Mouse (Mus musculus) embryonic facial prominence, embryonic 11.5 days (tissue): ENCODE measurements around the gene Smim8. TPM values are rescaled to one million over a fixed set of nuclear protein-coding genes. Genes with fewer than 3 reads are reported as not detected.
A peak's percentile ranks its signal among the peaks of the same experiment; 100 is the strongest.

Experiments used
- ATAC-seq: fragments of 200-750 bp; cut with Nextera tagmentation; replicated peaks from 2 replicates; pipeline ENCODE4 v1.8.0; 2017; ENCODE audit warnings: low read depth; ENCODE audit not compliant: insufficient number of reproducible peaks, low FRiP score, low TSS enrichment
- DNase-seq: peaks from one replicate; pipeline ENCODE4 v3.0.0-alpha.2; 2015; ENCODE audit warnings: low spot score
- H3K27ac ChIP-seq: fragments of 300-500 bp; sonication (generic); replicated peaks from 2 replicates; pipeline ENCODE4 v1.5.1; 2014; ENCODE audit warnings: mild to moderate bottlenecking, low read depth, low read length, control low read depth
- H3K27me3 ChIP-seq: fragments of 300-500 bp; sonication (generic); 2 replicates; pipeline ENCODE4 v1.6.1; 2014; ENCODE audit warnings: mild to moderate bottlenecking, low read length, moderate library complexity, mixed read lengths; ENCODE audit not compliant: control insufficient read depth, insufficient read depth
- H3K36me3 ChIP-seq: fragments of 300-500 bp; sonication (generic); replicated peaks from 2 replicates; pipeline ENCODE4 v1.6.1; 2014; ENCODE audit warnings: low read depth, mild to moderate bottlenecking, low read length, moderate library complexity, mixed read lengths; ENCODE audit not compliant: control insufficient read depth, insufficient read depth
- H3K4me1 ChIP-seq: fragments of 300-500 bp; sonication (generic); 2 replicates; pipeline ENCODE4 v1.6.1; 2014; ENCODE audit warnings: low read length, mixed read lengths; ENCODE audit not compliant: control insufficient read depth, insufficient read depth
- H3K4me2 ChIP-seq: fragments of 300-500 bp; sonication (generic); 2 replicates; pipeline ENCODE4 v1.6.1; 2014; ENCODE audit warnings: low read depth, mild to moderate bottlenecking, control low read depth, low read length, moderate library complexity
- H3K4me3 ChIP-seq: fragments of 300-500 bp; sonication (generic); 2 replicates; pipeline ENCODE4 v1.5.1; 2014; ENCODE audit warnings: low read depth, low read length, control low read depth
- H3K9ac ChIP-seq: fragments of 300-500 bp; sonication (generic); replicated peaks from 2 replicates; pipeline ENCODE4 v1.6.1; 2014; ENCODE audit warnings: mild to moderate bottlenecking, control low read depth, low read length
- H3K9me3 ChIP-seq: fragments of 300-500 bp; sonication (generic); replicated peaks from 2 replicates; pipeline ENCODE4 v1.6.1; 2016; ENCODE audit warnings: mild to moderate bottlenecking, low read length, inconsistent platforms, mixed read lengths; ENCODE audit not compliant: control insufficient read depth
- WGBS: fragments of 180-500 bp; shearing (Covaris S2); extraction: QIAGEN DNeasy Blood & Tissue Kit; methylation state at CpG from one replicate; pipeline ENCODE4 v1.1.7; 2014; 5-methylcytosine and 5-hydroxymethylcytosine counted together
- polyA plus RNA-seq: library from polyadenylated mRNA; unstranded; fragments of >200 nt; fragmentation: Nextera tagmentation; extraction: Ambion mirVana; gene quantifications from 2 replicates; pipeline ENCODE4 v1.2.1, GENCODE M21; 2014

The Smim8 gene
- polyA plus RNA-seq, 1 experiment from 2014 or later: 54.7 TPM

DNA sequence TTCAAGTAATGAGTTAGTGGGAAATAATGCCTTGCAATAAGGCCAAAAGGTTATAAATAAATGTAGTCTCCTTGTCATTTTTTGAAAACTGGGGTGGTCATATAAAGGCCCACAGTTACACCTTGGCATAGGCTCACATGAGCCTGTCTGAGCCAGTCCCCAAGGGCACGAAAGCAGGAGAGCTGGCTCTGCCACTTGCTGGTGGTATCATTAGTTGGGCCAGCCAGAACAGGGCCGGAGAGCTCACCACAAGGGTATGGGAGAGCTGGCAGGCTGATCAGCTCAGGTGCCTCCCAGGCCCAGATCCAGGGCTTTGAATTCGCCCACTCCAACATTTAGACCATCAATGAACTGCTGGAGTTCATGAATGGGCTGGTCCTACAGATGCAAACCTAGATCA is 8.3 kb upstream of the Smim8 start:
- WGBS: 82% methylated on average over 3 of the region's 3 CpGs
- no peaks in the 10 kb centered on the region for H3K4me1 ChIP-seq
- ATAC-seq: no peak

DNA sequence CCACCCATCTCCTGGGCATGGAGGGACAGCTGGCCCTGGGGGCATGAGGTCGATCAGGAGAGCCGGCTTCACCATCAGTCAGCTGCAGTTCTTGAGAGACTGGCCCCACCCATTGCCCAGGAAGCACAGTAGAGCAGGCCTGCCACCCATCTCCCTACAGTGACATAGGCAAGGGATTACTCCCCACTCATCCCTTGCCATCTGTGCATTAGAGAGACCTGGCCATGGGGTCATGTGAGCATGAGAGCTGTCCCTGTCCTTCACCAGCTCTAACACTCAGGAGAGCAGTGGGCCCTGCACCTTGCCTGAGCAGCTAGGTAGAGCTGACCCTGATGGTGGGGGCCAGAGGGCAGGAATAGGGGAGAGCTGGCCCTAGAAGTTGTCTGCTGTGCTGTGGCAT is 7.4 kb upstream of the Smim8 start:
- Histone ChIP-seq H3K36me3 (no peaks in the 10 kb centered on the region), H3K4me2 (no peak overlapping the region), H3K9me3 (no peaks in the 10 kb centered on the region), H3K4me1 (no peaks in the 10 kb centered on the region), H3K4me3 (no peak overlapping the region), H3K9ac (no peak overlapping the region), H3K27me3 (no peaks in the 10 kb centered on the region), H3K27ac (no peak overlapping the region)
- no peak for DNase-seq
- ATAC-seq: no peak
- 62% methylated on average over 2 of the region's 2 CpGs for WGBS

More for the DNA sequence above, 8.3 kb upstream of the Smim8 start:
- H3K9me3 ChIP-seq: no peaks in the 10 kb centered on the region
- no peak overlapping the region for H3K4me2 ChIP-seq
- no peak for DNase-seq
- H3K9ac ChIP-seq: no peak overlapping the region
- no peak overlapping the region for H3K27ac ChIP-seq
- no peak overlapping the region for H3K4me3 ChIP-seq
- H3K36me3 ChIP-seq: no peaks in the 10 kb centered on the region
- H3K27me3 ChIP-seq: no peaks in the 10 kb centered on the region

DNA sequence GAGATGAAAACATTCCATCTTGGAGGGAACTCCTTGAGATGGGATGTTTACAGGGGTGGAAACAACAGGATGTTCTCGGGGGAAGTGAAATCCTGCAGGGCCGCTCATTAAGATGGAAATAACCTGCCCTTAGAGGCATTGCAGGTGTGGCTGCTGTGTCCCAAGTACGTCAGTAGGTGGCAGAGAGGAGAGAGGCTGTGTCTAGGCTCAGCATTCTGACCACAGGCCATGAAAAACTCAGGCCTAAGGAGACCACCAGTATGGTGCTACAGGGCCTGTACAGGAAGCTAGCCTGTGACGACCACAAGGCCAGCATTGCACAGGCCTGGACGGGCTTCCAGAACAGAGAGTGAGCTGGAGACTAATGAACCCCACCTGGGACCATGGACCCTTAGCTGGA is 6.6 kb upstream of the Smim8 start:
- no peaks in the 10 kb centered on the region for H3K4me1 ChIP-seq
- H3K4me2 ChIP-seq: no peak overlapping the region
- peak; percentile 7 for DNase-seq
- H3K9me3 ChIP-seq: no peaks in the 10 kb centered on the region
- H3K4me3 ChIP-seq: no peak overlapping the region
- no peaks in the 10 kb centered on the region for H3K36me3 ChIP-seq
- no peak overlapping the region for H3K27ac ChIP-seq
- ATAC-seq: 0 out of 2 replicates have a peak, but pooled peaks have one; percentile 34
- WGBS: 38% methylated on average over 5 of the region's 5 CpGs
- H3K27me3 ChIP-seq: no peaks in the 10 kb centered on the region
- H3K9ac ChIP-seq: no peak overlapping the region

DNA sequence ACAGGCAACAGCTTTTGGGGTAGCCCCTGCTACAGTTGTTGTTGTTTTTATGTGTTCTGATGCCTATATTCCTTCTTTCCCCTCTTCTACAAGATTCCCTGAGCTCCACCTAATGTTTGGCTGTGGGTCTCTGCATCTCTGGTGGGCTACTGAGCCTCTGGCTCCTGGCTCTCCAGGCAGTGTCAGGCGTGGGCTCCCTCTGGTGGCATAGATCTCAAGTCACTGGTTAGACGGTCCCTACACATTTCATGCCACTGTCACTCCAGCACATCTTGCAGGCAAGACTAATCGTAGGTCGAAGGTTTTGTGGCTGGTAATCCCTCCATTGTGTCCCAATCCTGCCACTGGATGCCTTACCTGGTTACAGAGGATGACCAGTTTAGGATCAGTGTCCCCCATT is 4.5 kb upstream of the Smim8 start:
- Histone ChIP-seq H3K4me2 (no peak overlapping the region), H3K27ac (no peak overlapping the region), H3K27me3 (no peaks in the 10 kb centered on the region), H3K9ac (no peak overlapping the region), H3K9me3 (no peaks in the 10 kb centered on the region), H3K4me3 (no peak overlapping the region), H3K4me1 (no peaks in the 10 kb centered on the region), H3K36me3 (no peaks in the 10 kb centered on the region)
- WGBS: 30% methylated on average over 4 of the region's 4 CpGs
- DNase-seq: peak; percentile 33
- no peak for ATAC-seq

DNA sequence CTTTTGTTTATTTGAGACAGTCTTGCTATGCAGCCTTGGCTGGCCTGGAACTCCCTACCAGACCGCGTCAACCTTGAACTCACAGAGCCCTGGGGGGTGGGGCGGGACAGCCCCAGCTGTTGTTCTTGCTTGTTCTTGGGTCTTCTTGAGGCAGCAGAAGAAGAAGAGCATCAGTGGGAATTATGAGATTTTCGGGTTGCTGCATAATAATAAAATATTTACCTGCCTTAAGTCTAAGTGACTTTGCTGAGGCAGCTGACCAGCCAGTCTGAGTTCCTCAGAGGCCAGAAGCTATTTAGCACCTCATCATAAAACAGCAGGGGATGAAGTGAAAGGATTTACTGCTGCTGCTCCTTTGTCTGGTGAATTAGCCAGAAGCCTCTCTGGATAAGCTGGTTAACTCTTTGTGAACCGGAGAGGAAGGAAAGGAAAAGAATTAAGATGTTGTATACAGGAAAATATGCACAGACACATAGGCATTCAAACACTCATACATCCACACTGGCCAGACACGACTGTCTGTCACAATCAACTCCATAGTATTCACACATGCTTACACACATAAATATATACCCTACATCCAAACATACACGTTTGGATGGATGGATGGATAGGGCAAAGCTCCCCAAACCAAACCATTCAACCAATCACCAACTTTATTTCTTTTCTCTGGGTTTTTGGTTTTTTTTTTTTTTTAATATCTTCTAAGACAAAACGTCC is 6.4 kb downstream of the Smim8 start:
- no peak overlapping the region for H3K27ac ChIP-seq
- H3K27me3 ChIP-seq: no peaks in the 10 kb centered on the region
- ATAC-seq (no peak), DNase-seq (peak; percentile 9)
- 18% methylated on average over 8 of the region's 8 CpGs for WGBS
- H3K9me3 ChIP-seq: no peaks in the 10 kb centered on the region
- no peaks in the 10 kb centered on the region for H3K4me1 ChIP-seq
- H3K36me3 ChIP-seq: no peaks in the 10 kb centered on the region
- no peak overlapping the region for H3K4me2 ChIP-seq
- H3K9ac ChIP-seq: no peak overlapping the region
- H3K4me3 ChIP-seq: no peak overlapping the region

DNA sequence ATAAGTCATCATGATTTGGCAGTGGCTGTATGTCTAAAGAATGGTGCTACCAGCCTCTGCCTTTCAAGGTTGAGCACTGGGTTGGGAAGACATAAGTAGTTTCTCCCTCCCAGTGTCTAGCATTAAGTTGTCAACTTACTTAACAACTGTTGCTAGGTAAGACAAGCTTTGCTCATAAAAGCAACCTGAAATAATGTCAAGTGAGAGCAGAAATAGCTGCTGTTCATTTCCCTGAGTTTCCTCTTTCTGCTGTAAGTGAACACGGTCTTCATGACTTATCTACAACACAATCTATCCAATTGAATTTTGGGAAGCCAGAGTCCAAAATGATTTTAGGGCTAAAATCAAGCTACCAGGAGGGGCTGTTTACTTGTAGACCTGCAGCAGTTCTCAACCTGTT is 22.1 kb downstream of the Smim8 start, which contains the start of gene Gm136:
TSS of gene Gm136 (minus strand) at position 101 of the 400 bp plus-strand sequence.
- Histone ChIP-seq H3K9me3 (no peaks in the 10 kb centered on the region), H3K9ac (no peak within 1 kb of the TSS), H3K27ac (no peak within 1 kb of the TSS), H3K36me3 (no peaks in the 10 kb centered on the region), H3K4me3 (no peak within 1 kb of the TSS), H3K4me2 (no peak within 1 kb of the TSS), H3K27me3 (no peaks in the 10 kb centered on the region), H3K4me1 (no peaks in the 10 kb centered on the region)
- 80% methylated on average over 1 of the region's 1 CpGs for WGBS
- ATAC-seq (no peak), DNase-seq (no peak)

DNA sequence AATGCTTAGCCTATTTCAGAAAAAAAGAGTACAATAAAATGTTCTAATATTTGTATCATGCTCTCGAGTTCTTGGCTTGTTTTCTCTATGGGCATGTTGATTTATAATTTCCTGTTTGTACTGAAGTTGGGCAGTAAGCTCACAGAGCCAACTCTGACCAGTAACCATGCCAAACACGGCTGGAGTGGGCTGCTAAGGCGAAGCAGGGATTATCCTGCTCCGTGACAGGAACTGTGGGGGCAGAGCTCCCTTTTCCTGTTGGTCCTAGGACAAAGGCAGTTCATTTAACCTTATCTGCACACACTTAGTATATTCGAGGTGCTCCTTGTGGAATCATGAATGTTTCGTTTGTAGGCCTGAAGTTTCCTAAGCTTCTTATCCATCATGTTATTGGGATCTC is 29.0 kb downstream of the Smim8 start:
- Histone ChIP-seq H3K4me1 (no peaks in the 10 kb centered on the region), H3K9ac (no peak overlapping the region), H3K27ac (no peak overlapping the region), H3K27me3 (no peaks in the 10 kb centered on the region), H3K4me3 (no peak overlapping the region), H3K9me3 (no peaks in the 10 kb centered on the region), H3K36me3 (no peaks in the 10 kb centered on the region), H3K4me2 (no peak overlapping the region)
- WGBS: 49% methylated on average over 6 of the region's 6 CpGs
- DNase-seq (no peak), ATAC-seq (no peak)

DNA sequence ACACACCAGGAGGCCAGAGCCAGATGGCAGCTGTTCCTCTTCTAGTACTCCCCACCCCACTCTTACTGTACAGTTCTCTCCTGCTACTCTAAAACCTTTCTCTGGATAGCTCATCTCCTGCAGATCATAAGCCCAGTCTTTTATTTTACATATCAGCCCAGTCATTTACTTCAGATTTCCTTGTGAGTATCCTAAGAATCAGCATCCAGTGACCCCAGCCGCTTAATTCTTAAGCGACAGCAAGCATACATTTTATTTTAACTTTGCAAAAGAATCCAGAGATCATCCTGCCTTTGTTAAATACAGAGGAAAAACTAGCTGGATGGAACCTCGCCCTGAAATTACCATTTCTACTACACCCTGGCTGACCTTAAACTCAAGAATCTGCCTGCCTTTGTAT is 43.8 kb downstream of the Smim8 start:
- H3K27ac ChIP-seq: no peak overlapping the region
- no peak overlapping the region for H3K9ac ChIP-seq
- H3K9me3 ChIP-seq: no peaks in the 10 kb centered on the region
- no peak overlapping the region for H3K4me2 ChIP-seq
- DNase-seq: no peak
- WGBS: 74% methylated on average over 3 of the region's 3 CpGs
- H3K4me3 ChIP-seq: no peak overlapping the region
- H3K27me3 ChIP-seq: no peaks in the 10 kb centered on the region; the same call in 1 of the 2 replicates
- H3K4me1 ChIP-seq: no peaks in the 10 kb centered on the region
- no peaks in the 10 kb centered on the region for H3K36me3 ChIP-seq
- no peak for ATAC-seq
